Mouse (Mus musculus) testis, postnatal 10 days (tissue): ENCODE measurements around the gene Morf4l1.
A peak's percentile ranks its signal among the peaks of the same experiment; 100 is the strongest.

ENCODE experiments used
- DNase-seq: peaks from one replicate; pipeline ENCODE4 v3.0.0; 2021; ENCODE audit warnings: low spot score

Morf4l1 gene

GRCm38 (mm10) chr9:90113651-90114566, 665 bp downstream of the Morf4l1 start:
- DNase-seq, result peak; percentile 90

- no peak for DNase-seq
Observed at GRCm38 (mm10) chr9:90113151-90113550, 1.4 kb downstream of the Morf4l1 start.

- no peak for DNase-seq
Observed at GRCm38 (mm10) chr9:90109386-90109785, 5.2 kb downstream of the Morf4l1 start.

- DNase-seq, result no peak
Observed at GRCm38 (mm10) chr9:90108272-90108671, 6.3 kb downstream of the Morf4l1 start.

GRCm38 (mm10) chr9:90106915-90107314, 7.7 kb downstream of the Morf4l1 start:
- DNase-seq, result no peak

- DNase-seq, result no peak
Observed at GRCm38 (mm10) chr9:90105462-90105861, 9.1 kb downstream of the Morf4l1 start.

- DNase-seq, result no peak
Observed at GRCm38 (mm10) chr9:90100760-90101159, 13.8 kb downstream of the Morf4l1 start.

- no peak for DNase-seq
Observed at GRCm38 (mm10) chr9:90098934-90099333, 15.6 kb downstream of the Morf4l1 start.

- peak; percentile 27 for DNase-seq
Observed at GRCm38 (mm10) chr9:90089339-90090104, 25.1 kb downstream of the Morf4l1 start.

- DNase-seq, result peak; percentile 30
Observed at GRCm38 (mm10) chr9:90087906-90088485, 26.6 kb downstream of the Morf4l1 start.

GRCm38 (mm10) chr9:90084766-90085468, 29.7 kb downstream of the Morf4l1 start:
- no peak for DNase-seq

GRCm38 (mm10) chr9:90084152-90084551, 30.4 kb downstream of the Morf4l1 start:
- peak; percentile 24 for DNase-seq

GRCm38 (mm10) chr9:90082992-90083391, 31.6 kb downstream of the Morf4l1 start:
- DNase-seq, result peak; percentile 33

- DNase-seq, result peak; percentile 33
Observed at GRCm38 (mm10) chr9:90081961-90082360, 32.6 kb downstream of the Morf4l1 start.

GRCm38 (mm10) chr9:90076849-90077461, 37.6 kb downstream of the Morf4l1 start:
- DNase-seq, result peak; percentile 84

- peak; percentile 31 for DNase-seq
Observed at GRCm38 (mm10) chr9:90076131-90076530, 38.4 kb downstream of the Morf4l1 start.

- no peak for DNase-seq
Observed at GRCm38 (mm10) chr9:90075336-90075735, 39.2 kb downstream of the Morf4l1 start.

GRCm38 (mm10) chr9:90070174-90070573, 44.4 kb downstream of the Morf4l1 start:
- DNase-seq, result peak; percentile 53

- DNase-seq, result peak; percentile 25
Observed at GRCm38 (mm10) chr9:90069485-90069884, 45.1 kb downstream of the Morf4l1 start.

- DNase-seq, result no peak
Observed at GRCm38 (mm10) chr9:90068786-90069185, 45.8 kb downstream of the Morf4l1 start.

GRCm38 (mm10) chr9:90067341-90067740, 47.2 kb downstream of the Morf4l1 start:
- no peak for DNase-seq
